Comparison of ENCODE assay signal across 8 mouse cellular contexts in the genomic region with DNA sequence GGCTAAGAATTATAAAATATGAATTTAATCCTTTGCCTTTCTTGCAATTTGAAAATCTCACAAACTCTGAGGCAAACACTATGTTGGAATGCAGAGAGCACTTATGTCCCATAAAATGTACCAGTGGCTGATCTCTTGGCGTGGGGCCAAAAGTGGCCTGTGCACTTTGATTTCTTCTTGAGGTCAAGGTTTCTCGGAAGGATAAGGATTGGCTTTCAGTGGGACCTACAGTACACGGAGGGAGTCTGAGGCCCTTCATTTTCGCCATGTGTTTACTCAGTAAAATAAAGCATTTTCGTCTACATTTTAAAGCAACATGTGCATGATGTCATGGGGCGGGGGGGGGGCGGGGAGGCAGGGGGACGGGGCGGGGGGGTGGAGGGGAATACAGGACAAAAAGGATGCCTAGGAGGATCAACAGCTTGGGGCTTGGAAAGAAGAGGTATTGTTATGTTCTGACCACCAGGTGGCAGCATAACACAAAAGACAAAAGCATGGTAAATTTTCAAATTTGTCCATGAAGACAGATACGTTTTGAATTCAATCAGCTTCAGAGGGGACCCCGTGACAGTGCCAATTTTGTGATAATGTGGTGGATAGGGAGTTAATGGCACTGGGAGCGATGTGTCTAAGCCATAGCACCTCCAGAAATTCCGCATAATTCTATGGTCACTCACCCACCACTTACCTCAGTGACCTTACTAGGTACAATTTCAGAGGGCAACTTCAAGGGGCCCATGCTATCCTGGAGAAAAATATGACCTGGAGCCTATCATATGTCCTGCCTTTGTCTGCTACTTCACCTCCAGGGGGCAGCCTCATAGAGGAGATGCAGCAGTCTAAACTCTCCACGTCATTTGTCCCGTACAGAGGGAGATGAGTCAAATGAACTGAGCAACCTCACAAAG.
DNase-seq lines count a peak whose midpoint lies in the region; ATAC-seq and TF ChIP-seq lines count a peak whose summit lies in the region.

No protein-coding gene starts in this region.

- WGBS in hindbrain, embryonic 10.5 days = 32% methylated on average over 15 of the region's 15 CpGs
- 16% methylated on average over 15 of the region's 15 CpGs for WGBS in lung, postnatal 0 days

- no peaks in the 10 kb centered on the region for H3K4me1 ChIP-seq in hindbrain, embryonic 10.5 days (replicated peaks)
- H3K4me1 ChIP-seq in lung, postnatal 0 days (ENCODE audit: insufficient read depth, low read depth, low read length) = no peaks in the 10 kb centered on the region

- H3K9ac ChIP-seq in lung, postnatal 0 days (replicated peaks; ENCODE audit: low read depth) = no peak overlapping the region

- no peaks in the 10 kb centered on the region for H3K9me3 ChIP-seq in hindbrain, embryonic 10.5 days
- no peaks in the 10 kb centered on the region for H3K9me3 ChIP-seq in lung, postnatal 0 days (ENCODE audit: low read length)

- no peak for TF ChIP-seq EP300 in lung, postnatal 0 days (IDR thresholded peaks at IDR 0.05)

- ATAC-seq in activated CD4-positive, CD25-positive, alpha-beta regulatory T cell, adult 4 months = peak; percentile 19
- ATAC-seq in lung, postnatal 0 days = peak; percentile 23

- no peaks in the 10 kb centered on the region for H3K27me3 ChIP-seq in hindbrain, embryonic 10.5 days (ENCODE audit: insufficient read depth, poor library complexity, severe bottlenecking)
- H3K27me3 ChIP-seq in lung, postnatal 0 days (replicated peaks; ENCODE audit: insufficient read depth, low read length) = no peaks in the 10 kb centered on the region

- H3K4me3 ChIP-seq in hindbrain, embryonic 10.5 days = no peak overlapping the region
- no peak overlapping the region for H3K4me3 ChIP-seq in lung, postnatal 0 days (ENCODE audit: low read depth, low read length)

- H3K4me2 ChIP-seq in lung, postnatal 0 days (replicated peaks; ENCODE audit: low read depth, low read length) = no peak overlapping the region

- no peak overlapping the region for H3K27ac ChIP-seq in hindbrain, embryonic 10.5 days
- no peak overlapping the region for H3K27ac ChIP-seq in lung, postnatal 0 days (ENCODE audit: low read length)

- peak; percentile 38 for DNase-seq in right cerebral cortex, adult 18-20 months
- no peak for DNase-seq in right cerebral cortex, postnatal 36 days (ENCODE audit: low spot score in 2 of 2)
- DNase-seq in cerebellum, postnatal 25 days = peak; percentile 59 to 74
- DNase-seq in hindbrain, embryonic 10.5 days (ENCODE audit: low spot score) = peak; percentile 41
- DNase-seq in lung, postnatal 0 days (ENCODE audit: low spot score) = peak; percentile 69
- peak; percentile 49 for DNase-seq in retina, adult 2 months (ENCODE audit: low read depth, low spot score)
- no peak for DNase-seq in spleen, postnatal 36 days (ENCODE audit: low spot score in 2 of 2)

- peak; percentile 73 for TF ChIP-seq CTCF in lung, postnatal 0 days (IDR thresholded peaks at IDR 0.05)

- H3K36me3 ChIP-seq in hindbrain, embryonic 10.5 days = no peaks in the 10 kb centered on the region
- H3K36me3 ChIP-seq in lung, postnatal 0 days (ENCODE audit: insufficient read depth, low read length) = no peaks in the 10 kb centered on the region

Comparison
In these comparisons a context has a peak if more than half of its experiments do, and no peak if none do; other contexts are left out.
1. DNase-seq: peak in right cerebral cortex, adult 18-20 months (single experiment), cerebellum, postnatal 25 days (2 of 2), hindbrain, embryonic 10.5 days (single experiment), lung, postnatal 0 days (single experiment) and retina, adult 2 months (single experiment); none in right cerebral cortex, postnatal 36 days (0 of 2) and spleen, postnatal 36 days (0 of 2).